Mouse (Mus musculus): ENCODE data around the gene Ptgis. TPM values are rescaled to one million over a fixed set of nuclear protein-coding genes. Genes with fewer than 3 reads are reported as not detected.

The Ptgis gene
- polyA plus RNA-seq, 1 experiment from 2014 or later: 8.9 TPM

GRCm38 (mm10) chr2:167150880-167151279, 89.5 kb downstream of the Ptgis start:
- H3K27ac ChIP-seq (ENCODE audit: low read depth, low read length): no peak overlapping the region
- no peak for TF ChIP-seq CTCF (IDR thresholded peaks at IDR 0.05; ENCODE audit: low read depth)
- no peak for ATAC-seq
- no peaks in the 10 kb centered on the region for H3K4me1 ChIP-seq (replicated peaks; ENCODE audit: control insufficient read depth, insufficient read depth, low read length)
- no peaks in the 10 kb centered on the region for H3K36me3 ChIP-seq (ENCODE audit: control insufficient read depth, insufficient read depth)
- H3K9ac ChIP-seq (ENCODE audit: low read depth, low read length): no peak overlapping the region
- no peak overlapping the region for H3K4me2 ChIP-seq (replicated peaks; ENCODE audit: low read depth)
- H3K4me3 ChIP-seq (ENCODE audit: low read depth, low read length): no peak overlapping the region
- 94% methylated on average over 6 of the region's 6 CpGs for WGBS
- H3K27me3 ChIP-seq (replicated peaks; ENCODE audit: control insufficient read depth, insufficient read depth, low read length): no peaks in the 10 kb centered on the region
- H3K9me3 ChIP-seq (ENCODE audit: control insufficient read depth): no peaks in the 10 kb centered on the region

GRCm38 (mm10) chr2:167150135-167150534, 90.3 kb downstream of the Ptgis start:
- no peak for ATAC-seq
- H3K9ac ChIP-seq (ENCODE audit: low read depth, low read length): no peak overlapping the region
- H3K27ac ChIP-seq (ENCODE audit: low read depth, low read length): no peak overlapping the region
- TF ChIP-seq CTCF (IDR thresholded peaks at IDR 0.05; ENCODE audit: low read depth): no peak
- H3K27me3 ChIP-seq (replicated peaks; ENCODE audit: control insufficient read depth, insufficient read depth, low read length): no peaks in the 10 kb centered on the region
- no peak overlapping the region for H3K4me2 ChIP-seq (replicated peaks; ENCODE audit: low read depth)
- H3K4me3 ChIP-seq (ENCODE audit: low read depth, low read length): no peak overlapping the region
- H3K4me1 ChIP-seq (replicated peaks; ENCODE audit: control insufficient read depth, insufficient read depth, low read length): no peaks in the 10 kb centered on the region
- WGBS: 94% methylated on average over 7 of the region's 7 CpGs
- H3K9me3 ChIP-seq (ENCODE audit: control insufficient read depth): no peaks in the 10 kb centered on the region
- H3K36me3 ChIP-seq (ENCODE audit: control insufficient read depth, insufficient read depth): no peaks in the 10 kb centered on the region

- H3K4me3 ChIP-seq (ENCODE audit: low read depth, low read length): no peak overlapping the region
- no peak for ATAC-seq
- no peak overlapping the region for H3K9ac ChIP-seq (ENCODE audit: low read depth, low read length)
- TF ChIP-seq CTCF (IDR thresholded peaks at IDR 0.05; ENCODE audit: low read depth): no peak
- no peaks in the 10 kb centered on the region for H3K9me3 ChIP-seq (ENCODE audit: control insufficient read depth)
- no peaks in the 10 kb centered on the region for H3K4me1 ChIP-seq (replicated peaks; ENCODE audit: control insufficient read depth, insufficient read depth, low read length)
- H3K27ac ChIP-seq (ENCODE audit: low read depth, low read length): no peak overlapping the region
- no peaks in the 10 kb centered on the region for H3K27me3 ChIP-seq (replicated peaks; ENCODE audit: control insufficient read depth, insufficient read depth, low read length)
- no peak overlapping the region for H3K4me2 ChIP-seq (replicated peaks; ENCODE audit: low read depth)
- no peaks in the 10 kb centered on the region for H3K36me3 ChIP-seq (ENCODE audit: control insufficient read depth, insufficient read depth)
- WGBS: 89% methylated on average over 6 of the region's 6 CpGs
These were observed 91.4 kb downstream of the Ptgis start for GRCm38 (mm10) chr2:167149035-167149434.

- Histone ChIP-seq H3K4me1 (replicated peaks; ENCODE audit: control insufficient read depth, insufficient read depth, low read length) (no peaks in the 10 kb centered on the region), H3K36me3 (ENCODE audit: control insufficient read depth, insufficient read depth) (no peaks in the 10 kb centered on the region), H3K27ac (ENCODE audit: low read depth, low read length) (no peak overlapping the region), H3K9me3 (ENCODE audit: control insufficient read depth) (no peaks in the 10 kb centered on the region), H3K4me3 (ENCODE audit: low read depth, low read length) (no peak overlapping the region), H3K9ac (ENCODE audit: low read depth, low read length) (no peak overlapping the region), H3K27me3 (replicated peaks; ENCODE audit: control insufficient read depth, insufficient read depth, low read length) (no peaks in the 10 kb centered on the region), H3K4me2 (replicated peaks; ENCODE audit: low read depth) (no peak overlapping the region)
- no peak for TF ChIP-seq CTCF (IDR thresholded peaks at IDR 0.05; ENCODE audit: low read depth)
- no peak for ATAC-seq
- 57% methylated on average over 8 of the region's 8 CpGs for WGBS
These were observed 92.7 kb downstream of the Ptgis start for GRCm38 (mm10) chr2:167147708-167148107.

GRCm38 (mm10) chr2:167145904-167146303, 94.5 kb downstream of the Ptgis start:
- Histone ChIP-seq H3K4me3 (ENCODE audit: low read depth, low read length) (no peak overlapping the region), H3K27me3 (replicated peaks; ENCODE audit: control insufficient read depth, insufficient read depth, low read length) (no peaks in the 10 kb centered on the region), H3K36me3 (ENCODE audit: control insufficient read depth, insufficient read depth) (no peaks in the 10 kb centered on the region), H3K27ac (ENCODE audit: low read depth, low read length) (no peak overlapping the region), H3K4me1 (replicated peaks; ENCODE audit: control insufficient read depth, insufficient read depth, low read length) (no peaks in the 10 kb centered on the region), H3K9me3 (ENCODE audit: control insufficient read depth) (no peaks in the 10 kb centered on the region), H3K4me2 (replicated peaks; ENCODE audit: low read depth) (no peak overlapping the region), H3K9ac (ENCODE audit: low read depth, low read length) (no peak overlapping the region)
- ATAC-seq: no peak
- 61% methylated on average over 5 of the region's 5 CpGs for WGBS
- TF ChIP-seq CTCF (IDR thresholded peaks at IDR 0.05; ENCODE audit: low read depth): no peak

GRCm38 (mm10) chr2:167144439-167145307, 95.7 kb downstream of the Ptgis start:
- no peak overlapping the region for H3K27ac ChIP-seq (ENCODE audit: low read depth, low read length)
- no peaks in the 10 kb centered on the region for H3K9me3 ChIP-seq (ENCODE audit: control insufficient read depth)
- H3K4me1 ChIP-seq (replicated peaks; ENCODE audit: control insufficient read depth, insufficient read depth, low read length): no peaks in the 10 kb centered on the region
- TF ChIP-seq CTCF (IDR thresholded peaks at IDR 0.05; ENCODE audit: low read depth): no peak
- ATAC-seq: no peak
- no peaks in the 10 kb centered on the region for H3K36me3 ChIP-seq (ENCODE audit: control insufficient read depth, insufficient read depth)
- 20% methylated on average over 14 of the region's 14 CpGs for WGBS
- H3K4me2 ChIP-seq (replicated peaks; ENCODE audit: low read depth): no peak overlapping the region
- no peak overlapping the region for H3K9ac ChIP-seq (ENCODE audit: low read depth, low read length)
- no peaks in the 10 kb centered on the region for H3K27me3 ChIP-seq (replicated peaks; ENCODE audit: control insufficient read depth, insufficient read depth, low read length)
- no peak overlapping the region for H3K4me3 ChIP-seq (ENCODE audit: low read depth, low read length)

Measured in intestine, postnatal 0 days (tissue).